Mouse (Mus musculus) stomach, postnatal 0 days (tissue): ENCODE results near the gene Abhd2.

ENCODE experiments used
- CTCF ChIP-seq: IDR thresholded peaks from 2 replicates; pipeline ENCODE4 v1.5.1; 2016; ENCODE audit warnings: antibody characterized with exemption, low read depth, mild to moderate bottlenecking, moderate library complexity
- EP300 ChIP-seq: optimal IDR thresholded peaks from 2 replicates; pipeline ENCODE3; 2016; ENCODE audit warnings: antibody characterized with exemption

- TF ChIP-seq CTCF: peak; percentile 98
- TF ChIP-seq EP300: no peak
Measured at GRCm38 (mm10) chr7:79349738-79350386, 76.9 kb downstream of the Abhd2 start.
